Mouse (Mus musculus): ENCODE measurements around the gene Macf1.
"Not testable (repeated sequence)": the region's sequence is repeated elsewhere in the genome, so short reads cannot be mapped to it uniquely, and the experiment has no call there.

Gene Macf1

DNA sequence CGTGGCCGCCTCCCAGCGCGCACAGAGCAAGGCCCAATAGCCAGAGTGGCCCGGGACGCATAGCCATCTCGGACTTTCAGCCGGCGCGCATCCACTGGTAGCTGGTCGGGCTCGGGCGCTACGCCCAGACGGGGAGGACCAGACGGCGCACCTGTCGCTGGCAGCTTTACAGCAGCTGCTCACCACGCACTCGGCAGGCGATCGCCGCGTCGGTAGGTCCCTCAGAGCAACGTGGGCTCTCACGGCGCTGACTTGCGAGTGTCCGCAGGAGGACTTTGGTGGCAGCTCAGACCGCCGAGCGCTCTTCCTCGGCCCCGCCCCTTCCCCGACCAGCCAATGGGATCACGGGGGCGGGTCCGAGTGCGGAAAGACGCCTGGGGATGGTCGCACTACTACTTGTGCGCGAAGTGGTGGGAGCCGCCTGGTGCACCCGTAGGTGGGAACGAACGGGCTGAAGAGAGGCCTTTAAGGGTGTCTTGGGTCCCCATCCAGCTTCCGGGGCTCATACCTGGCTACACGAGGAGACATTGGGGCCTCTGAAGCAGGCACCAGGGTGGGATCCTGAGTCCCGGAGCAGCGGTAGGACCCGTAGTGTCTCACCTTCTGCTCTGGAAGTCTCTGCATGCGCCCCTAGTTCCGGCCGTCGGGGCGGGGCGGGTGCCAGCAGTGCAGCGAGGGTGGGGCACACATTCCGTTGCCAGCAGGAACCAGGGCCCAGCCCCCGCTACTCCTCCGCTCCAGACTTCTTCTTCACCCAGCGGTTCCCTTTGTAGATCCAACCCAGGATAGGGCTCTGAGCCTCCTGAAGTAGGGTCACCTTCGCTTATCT, 341.3 kb downstream of the Macf1 start, which contains the start of gene Bmp8a:
Gene Bmp8a (minus strand): TSS at position 611 of the 829 bp plus-strand sequence.
- no peak for DNase-seq (ENCODE audit: low spot score)

DNA sequence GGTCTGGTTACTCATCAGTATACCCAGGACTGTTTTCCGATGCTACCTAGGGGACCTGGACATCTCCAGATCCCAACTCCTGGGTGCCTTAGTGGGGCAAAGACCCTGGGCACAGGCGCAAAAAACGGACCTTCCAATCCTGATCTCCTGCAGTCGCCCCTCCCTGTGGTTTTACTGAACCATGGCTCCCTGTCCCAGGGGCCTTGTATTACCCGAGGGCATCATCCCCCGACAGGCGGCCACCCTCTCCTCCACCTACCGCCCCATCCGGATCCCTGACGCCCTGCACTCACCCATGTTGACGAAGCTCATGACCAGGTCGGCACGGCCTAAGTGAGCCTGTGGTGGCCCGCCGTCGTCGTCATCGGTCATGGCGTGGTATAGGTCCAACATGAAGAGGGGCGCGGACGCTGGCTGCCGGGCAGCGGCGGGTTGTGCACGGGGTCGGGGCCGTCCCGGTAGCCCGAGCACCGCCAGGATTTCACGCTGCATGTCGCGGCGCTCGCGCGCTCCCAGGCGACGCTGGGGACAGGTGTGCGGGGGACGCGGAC, 342.0 kb downstream of the Macf1 start:
- no peak for DNase-seq (ENCODE audit: low spot score)

DNA sequence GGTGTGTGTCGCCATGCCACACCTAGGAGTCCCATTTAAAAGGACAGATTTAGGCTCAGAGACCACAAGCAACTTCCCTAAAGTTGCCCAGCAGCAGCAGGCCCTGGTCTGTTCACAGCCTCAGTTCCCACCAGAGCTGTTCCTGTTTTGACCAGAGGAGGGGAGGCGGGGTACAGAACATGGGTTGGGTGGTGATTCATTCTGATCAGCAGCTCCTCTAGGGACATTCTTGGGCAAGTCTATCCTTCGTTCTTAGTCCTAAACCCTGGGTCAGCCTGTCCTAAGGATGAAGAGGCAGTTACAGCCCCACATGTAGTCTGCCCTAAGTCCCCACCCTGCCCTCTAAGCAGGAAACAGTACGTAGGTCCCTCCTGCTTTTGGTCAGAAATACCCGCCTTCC, 343.9 kb downstream of the Macf1 start:
- DNase-seq (ENCODE audit: low spot score): no peak

DNA sequence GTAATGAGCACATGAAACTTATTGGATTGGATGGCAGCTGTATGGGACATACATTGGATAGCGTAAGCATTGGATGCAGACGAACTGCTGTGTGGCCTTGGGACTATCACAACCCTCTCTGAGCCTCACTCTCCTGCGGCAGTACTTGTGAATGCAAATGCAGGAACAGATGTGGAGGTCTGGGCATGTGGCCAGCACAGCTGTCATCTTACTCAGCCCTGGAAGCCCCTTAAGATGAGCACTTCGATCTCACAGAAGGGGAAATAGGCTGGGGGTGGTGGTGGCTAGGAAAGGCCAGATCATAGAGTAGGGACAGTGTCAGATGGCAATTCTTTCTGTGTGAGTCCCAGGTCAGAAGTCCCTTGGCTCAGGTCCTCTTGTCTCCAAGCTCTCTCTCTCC, 346.5 kb downstream of the Macf1 start:
- DNase-seq (ENCODE audit: low spot score): no peak

DNA sequence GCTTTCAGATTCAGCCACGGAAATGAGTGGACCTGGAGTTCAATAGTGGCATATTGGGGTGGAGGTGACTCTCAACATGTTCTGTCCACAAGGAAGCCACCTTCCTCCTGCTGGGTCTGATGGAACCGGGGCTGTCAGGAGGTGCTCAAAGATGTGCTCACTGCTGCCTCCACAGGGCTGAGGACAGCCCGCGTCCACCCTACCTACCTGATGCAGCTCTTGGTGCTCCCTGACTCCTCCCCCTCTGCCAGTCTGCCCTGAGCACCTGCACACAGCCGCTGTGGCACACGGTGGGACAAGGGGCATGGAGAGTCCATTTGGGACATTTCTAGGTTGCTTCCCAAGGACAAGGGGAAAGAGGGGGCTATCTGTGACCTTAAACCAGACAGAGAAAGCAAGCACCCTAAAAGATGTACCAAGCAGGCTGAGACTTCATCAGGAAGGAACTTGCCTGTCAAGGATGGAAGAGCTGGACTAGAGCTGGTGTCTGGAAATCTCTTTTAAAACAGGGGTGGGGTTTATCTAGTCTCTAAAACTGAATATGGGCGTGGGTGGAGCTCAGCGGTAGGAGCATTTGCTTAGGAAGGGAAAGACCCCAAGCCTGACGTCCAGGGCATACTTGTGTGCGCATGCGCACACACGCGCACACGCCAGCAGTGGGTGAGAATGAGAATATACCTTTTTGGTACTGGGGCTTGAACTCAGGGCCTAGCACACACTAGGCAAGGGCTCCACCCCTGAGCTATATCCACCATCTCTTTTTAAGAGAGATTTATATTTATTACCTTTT, 348.2 kb downstream of the Macf1 start:
- no peak for DNase-seq (ENCODE audit: low spot score)

DNA sequence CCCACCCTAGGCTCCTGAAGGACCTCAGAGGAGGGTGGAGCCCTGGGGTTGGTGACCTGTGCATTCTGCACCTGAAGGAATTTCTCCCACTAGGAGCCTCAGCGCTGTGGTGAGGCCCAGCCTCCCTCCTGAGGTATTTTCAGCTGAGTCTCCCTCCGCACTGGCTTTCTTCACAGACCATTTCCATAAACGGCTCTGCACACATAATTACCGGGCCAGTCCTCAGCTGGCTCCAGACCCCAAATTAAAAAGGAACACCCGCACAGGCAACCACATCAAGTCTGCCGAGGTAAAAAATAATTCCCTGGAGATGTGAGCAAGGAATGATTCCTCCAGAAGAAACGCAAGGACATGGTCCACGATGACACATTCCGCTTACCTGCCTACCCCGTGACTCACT, 348.9 kb downstream of the Macf1 start:
- not testable (repeated sequence) for DNase-seq (ENCODE audit: low spot score)

DNA sequence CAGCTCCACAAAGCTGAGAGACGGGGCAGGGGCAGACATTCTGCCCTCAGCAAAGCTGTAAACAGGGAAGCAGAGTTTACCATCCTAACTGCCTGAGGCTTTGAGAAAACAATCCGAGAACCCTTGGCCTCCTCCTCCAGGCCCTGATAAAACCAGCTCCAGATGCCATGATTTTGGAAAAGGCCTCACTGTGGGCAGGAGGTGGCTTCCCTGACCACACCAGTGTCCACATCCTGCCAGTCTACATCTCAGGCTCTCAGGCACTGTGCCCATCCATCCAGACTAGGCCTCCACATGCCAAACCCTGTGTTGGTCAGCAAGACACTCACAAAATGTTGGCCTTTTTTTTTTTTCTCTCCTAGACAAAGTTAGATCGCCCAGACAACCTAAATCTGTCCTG, 350.0 kb downstream of the Macf1 start:
- no peak for DNase-seq (ENCODE audit: low spot score)

DNA sequence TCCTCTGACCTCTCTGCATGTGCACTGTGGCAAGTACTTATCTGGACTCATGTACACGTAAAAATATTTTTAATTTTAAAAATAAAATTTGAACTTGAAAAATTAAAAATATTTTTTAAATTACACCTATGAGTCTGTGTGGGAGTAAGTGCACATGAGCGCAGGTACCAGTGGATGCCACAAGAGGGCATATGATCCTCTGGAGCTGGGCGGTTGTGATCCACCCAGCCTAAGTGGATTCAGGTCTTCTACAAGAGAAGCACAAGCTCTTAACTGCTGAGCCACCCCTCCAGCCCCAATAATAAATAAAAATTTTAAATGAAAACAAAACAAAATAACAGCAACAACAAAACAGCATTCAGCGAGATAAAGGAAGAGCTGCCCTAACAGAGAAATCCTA, 351.0 kb downstream of the Macf1 start:
- DNase-seq (ENCODE audit: low spot score): no peak

DNA sequence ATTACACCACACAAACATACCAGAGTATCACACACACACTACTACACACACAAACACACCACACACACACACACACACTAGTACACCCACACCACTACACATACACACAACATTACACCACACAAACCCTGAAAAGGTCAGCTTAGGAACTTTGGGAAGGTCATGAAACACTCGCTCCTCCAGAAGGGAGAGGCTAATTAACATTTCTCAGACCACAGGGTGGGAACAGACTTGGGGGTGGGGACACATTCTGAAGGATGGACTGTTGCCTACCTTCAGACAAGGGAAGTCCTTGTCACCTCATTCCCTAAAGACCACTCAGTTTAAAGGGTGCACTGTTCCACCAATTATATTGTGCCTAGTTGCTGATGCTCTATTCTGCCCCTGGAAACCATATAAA, 352.2 kb downstream of the Macf1 start:
- not testable (repeated sequence) for DNase-seq (ENCODE audit: low spot score)

DNA sequence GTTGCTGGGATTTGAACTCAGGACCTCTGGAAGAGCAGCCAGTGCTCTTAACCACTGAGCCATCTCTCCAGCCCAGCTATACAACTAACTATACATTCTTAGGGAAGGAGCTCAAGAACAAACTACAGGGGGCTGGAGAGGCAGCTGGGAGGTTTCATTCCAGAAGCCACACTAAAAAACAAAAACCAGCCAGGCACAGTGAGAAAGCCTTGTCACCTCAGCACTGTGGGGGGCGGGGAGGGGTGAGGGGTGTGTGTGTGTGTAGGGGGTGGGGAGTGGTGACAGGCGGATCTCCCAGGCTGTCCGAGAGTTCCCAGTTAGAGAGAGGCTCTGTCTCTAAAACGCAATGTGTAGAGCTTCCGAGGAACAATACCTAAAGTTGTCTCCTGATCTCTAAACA, 352.8 kb downstream of the Macf1 start:
- no peak for DNase-seq (ENCODE audit: low spot score)

DNA sequence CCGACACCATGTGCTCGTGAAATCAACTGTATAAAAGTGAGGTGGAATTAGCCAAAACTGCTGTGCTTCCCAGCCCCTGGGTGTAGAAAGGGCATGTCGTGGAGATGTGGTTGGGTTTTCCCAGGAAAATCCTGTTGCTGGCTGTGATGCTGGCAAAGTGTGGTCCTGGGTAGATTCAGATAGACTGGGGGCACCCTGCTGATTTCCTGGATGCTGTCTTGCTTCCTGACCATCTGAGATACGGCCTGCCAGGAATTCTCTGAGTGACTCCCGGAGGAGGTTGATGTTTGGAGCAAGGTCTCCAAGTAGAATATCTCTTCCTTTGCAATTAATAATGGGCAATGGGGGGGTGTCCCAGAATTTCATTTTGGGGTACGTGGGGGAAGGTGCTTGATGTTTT, 355.2 kb downstream of the Macf1 start:
- no peak for DNase-seq (ENCODE audit: low spot score)

DNA sequence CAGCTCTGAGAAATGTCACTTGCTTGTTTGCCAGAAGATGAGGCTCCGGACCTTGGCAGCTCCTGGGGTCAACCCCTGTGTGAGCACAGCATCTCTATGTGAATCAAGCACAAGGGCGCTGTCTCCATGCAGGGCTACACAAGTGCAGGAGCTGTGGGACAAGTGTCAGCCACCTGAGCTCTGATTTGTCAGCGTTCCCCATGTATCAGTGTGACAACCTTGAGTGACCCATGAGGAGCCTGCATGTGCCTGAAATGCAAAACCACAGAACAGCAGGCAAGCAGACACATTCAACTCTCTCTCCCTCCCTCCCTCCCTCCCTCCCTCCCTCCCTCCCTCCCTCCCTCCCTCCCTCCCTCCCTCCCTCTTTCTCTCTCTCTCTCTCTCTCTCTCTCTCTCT, 356.5 kb downstream of the Macf1 start:
- no peak for DNase-seq (ENCODE audit: low spot score)

DNA sequence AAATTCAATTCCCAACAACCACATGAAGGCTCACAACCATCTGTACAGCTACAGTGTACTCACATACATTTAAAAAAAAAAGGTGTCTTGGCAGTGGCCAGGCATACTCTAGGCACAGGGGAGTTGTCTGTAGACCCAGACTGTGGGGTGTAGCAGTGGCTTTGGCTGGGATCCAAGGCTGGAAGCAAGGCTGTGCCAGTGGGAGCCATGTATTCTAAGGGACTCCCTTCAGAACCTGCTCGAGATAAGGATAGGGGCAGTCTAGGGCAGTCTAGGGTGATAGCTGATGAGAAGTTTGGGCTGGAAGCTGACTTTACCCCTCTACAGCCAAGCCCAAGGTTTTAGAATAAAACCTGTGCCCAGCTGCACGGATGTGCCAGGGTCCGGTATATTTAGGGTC, 358.1 kb downstream of the Macf1 start:
- DNase-seq (ENCODE audit: low spot score): no peak

DNA sequence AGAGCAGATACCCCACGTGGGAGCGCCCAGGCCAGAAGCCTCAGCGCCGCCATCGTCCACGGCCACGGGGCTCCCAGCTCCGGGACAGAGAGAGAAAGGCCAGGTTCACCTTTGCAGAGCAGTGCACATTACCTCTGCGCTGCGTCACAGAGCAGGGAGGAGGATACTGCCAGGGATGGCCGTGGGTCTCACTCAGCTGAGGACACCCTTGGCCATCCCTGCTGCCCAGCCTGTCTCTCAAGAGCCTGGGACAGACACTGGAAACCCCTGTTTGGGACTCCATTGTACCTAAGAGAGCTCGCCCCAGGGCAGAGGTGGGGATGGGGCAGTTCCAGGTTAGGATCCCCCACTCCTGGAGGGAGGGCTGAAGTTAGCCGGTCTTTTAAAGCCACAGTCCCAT, 360.6 kb downstream of the Macf1 start, which contains the start of gene Oxct2a:
Gene Oxct2a (minus strand): TSS at position 101 of the 400 bp plus-strand sequence.
- no peak for DNase-seq (ENCODE audit: low spot score)

DNA sequence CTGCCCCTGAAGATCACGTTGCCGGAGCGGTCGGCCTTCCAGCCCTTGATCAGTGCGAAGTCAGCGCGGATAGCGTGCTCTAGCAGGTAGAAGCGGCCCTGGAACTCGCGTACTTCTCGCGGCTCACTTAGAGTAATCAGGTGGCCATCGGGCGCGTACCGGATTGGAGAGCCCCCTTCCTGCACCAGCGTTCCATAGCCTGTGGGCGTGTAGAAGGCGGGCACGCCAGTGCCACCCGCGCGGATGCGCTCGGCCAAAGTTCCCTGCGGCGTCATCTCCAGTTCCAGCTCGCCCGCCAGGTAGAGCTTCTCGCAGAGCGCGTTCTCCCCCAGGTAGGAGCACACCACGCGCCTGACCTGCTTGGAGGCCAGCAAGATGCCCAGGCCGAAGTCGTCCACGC, 361.2 kb downstream of the Macf1 start:
- DNase-seq (ENCODE audit: low spot score): not testable (repeated sequence)

DNA sequence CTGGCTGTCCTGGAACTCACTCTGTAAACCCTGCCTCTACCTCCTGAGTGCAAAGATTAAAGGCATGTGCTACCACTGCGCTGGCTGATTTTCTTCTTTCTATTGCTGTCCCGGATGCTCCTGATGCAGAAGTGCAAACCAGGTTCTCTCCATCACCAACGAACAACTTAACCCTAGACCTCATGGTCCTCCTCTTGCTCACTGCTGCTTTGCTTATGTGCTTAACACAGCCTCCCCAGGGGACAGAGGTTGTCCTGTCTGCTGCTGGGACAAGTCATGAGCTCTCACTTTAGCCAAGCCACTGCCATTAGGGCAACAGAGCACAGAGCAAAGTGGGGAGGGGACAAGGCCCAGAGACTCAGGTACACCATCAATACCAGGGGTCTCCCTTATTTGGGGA, 369.7 kb downstream of the Macf1 start:
- no peak for DNase-seq (ENCODE audit: low spot score)

DNA sequence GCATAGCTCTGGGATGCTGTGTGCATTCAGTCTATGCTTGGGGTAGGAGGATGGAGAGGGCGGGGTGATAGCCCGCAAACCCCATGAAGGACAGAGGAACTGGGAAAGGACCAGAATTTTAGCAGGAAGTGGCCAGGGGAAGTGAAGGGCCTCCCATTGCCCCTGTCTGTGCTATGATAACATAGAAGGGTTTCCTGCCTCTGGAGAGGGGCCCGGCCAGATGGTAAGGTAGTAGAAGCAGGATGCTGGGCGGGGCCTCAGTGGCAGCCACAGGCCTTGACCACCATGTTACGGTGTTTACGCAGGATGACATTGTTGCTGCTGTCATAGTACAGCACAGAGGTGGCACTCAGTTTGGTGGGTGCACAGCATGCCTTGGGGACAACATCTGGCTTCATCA, 371.1 kb downstream of the Macf1 start:
- DNase-seq (ENCODE audit: low spot score): no peak

DNA sequence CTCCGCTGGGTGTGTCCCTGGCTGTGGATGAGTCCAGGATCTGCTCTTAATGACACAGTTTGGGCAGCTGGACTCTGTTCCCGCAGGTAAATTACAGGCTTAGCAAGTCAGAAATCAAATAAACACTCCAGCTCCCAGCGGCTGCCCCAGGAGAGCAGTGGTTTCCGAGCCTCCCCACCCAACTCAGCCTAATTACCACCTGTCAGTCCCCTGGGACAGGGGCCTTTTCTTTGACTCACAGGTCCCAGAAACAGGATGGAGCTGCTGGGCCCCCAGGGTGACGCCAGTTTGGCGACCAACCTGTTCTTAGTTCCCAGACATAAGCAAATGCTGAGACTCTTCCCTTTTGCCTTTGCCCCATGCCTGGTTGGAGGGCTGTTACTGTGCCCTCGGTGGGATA, 372.3 kb downstream of the Macf1 start:
- DNase-seq (ENCODE audit: low spot score): no peak

DNA sequence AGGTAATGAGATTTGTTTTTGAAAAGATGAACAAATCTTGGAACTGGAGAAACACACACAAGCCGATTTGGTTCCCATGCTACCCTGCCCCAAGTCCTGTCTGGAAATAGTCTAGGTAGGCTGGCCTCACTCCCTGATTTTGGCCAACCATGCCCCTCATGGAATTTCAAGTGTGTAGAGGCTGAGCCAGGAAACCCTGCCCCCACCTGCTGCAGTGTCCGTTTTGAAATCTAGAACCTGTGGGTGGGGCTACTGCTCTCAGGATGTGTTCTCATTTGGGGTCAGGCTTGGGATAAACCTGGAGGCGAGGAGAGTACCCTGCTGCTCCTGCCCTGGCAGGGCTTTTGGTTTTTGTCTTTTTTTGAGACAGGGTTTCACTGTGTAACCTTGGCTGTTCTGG, 375.9 kb downstream of the Macf1 start:
- no peak for DNase-seq (ENCODE audit: low spot score)

DNA sequence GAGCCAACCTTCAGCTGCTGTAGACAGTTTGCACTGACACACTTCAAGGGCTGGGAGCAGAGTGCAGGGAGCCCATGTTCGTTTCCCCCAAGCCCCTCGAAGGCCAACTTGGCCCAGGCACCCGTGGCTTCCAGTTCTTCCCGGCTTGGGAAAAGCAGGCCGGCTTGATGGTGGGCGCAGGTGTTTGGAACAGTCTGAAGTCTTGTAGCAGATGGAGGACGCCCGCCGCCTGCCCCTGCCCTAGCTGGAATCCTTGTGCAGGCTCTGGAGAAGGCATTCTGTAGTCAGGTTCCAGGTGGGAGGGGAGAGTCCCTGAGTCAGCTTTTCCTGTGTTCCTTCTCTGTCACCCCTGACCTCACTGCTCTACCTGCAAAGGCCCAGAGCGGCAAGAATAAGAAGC, 377.2 kb downstream of the Macf1 start:
- no peak for DNase-seq (ENCODE audit: low spot score)

DNA sequence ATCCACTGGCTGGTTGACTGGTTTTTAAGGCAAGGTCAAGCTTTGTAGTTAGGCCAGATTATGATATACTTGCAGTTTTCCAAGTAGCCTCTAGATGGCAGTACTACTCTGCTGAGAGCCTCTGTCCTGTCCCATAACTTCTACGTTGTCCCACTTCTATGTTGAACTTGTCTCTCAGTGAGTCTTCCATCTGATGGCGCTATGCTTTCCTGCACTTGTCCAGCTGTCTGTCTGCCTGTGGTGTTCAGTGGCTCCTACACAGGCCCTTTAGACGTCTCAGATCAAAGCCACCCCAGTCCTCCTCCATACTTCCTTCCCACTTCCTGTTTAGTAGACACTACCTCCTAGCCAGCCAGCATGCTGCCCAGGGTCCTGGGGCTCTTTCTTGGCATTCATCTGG, 378.4 kb downstream of the Macf1 start:
- no peak for DNase-seq (ENCODE audit: low spot score)
